Mouse (Mus musculus) liver, postnatal 0 days (tissue): ENCODE measurements around the gene Lig4.

Experiments used
- CTCF ChIP-seq: sonication (generic); IDR thresholded peaks from 2 replicates; pipeline ENCODE4 v1.5.1; 2016; ENCODE audit warnings: antibody characterized with exemption, low read depth
- EP300 ChIP-seq: IDR thresholded peaks from 2 replicates; pipeline ENCODE4 v1.6.1; 2016; ENCODE audit warnings: antibody characterized with exemption, low read depth, mild to moderate bottlenecking

GRCm38 (mm10) chr8:9977573-9978314 lies at the start of gene Lig4, which contains the start of gene Abhd13:
- TF ChIP-seq CTCF = no peak
- TF ChIP-seq EP300 = no peak
